Mouse (Mus musculus) pancreas, adult 10 weeks (tissue): ENCODE measurements around the gene Ap3b2. TPM values are rescaled to one million over a fixed set of nuclear protein-coding genes. Genes with fewer than 3 reads are reported as not detected.

Source experiments
- polyA plus RNA-seq: library from polyadenylated mRNA; stranded (reverse); fragments of 350-450 nt; fragmentation: Illumina TruSeq; extraction: RNeasy Lipid Tissue Mini Kit (QIAGEN cat#74804); gene quantifications from one replicate; pipeline ENCODE4 v1.2.3, GENCODE M21; 2015; ENCODE audit warnings: low read depth, low replicate concordance; ENCODE audit not compliant: insufficient read depth

The Ap3b2 gene
- polyA plus RNA-seq = 4.8 TPM

GRCm38 (mm10) chr7:81493331-81494021, at the start of gene Ap3b2:
Gene Ap3b2 (minus strand): TSS chr7:81493925.

GRCm38 (mm10) chr7:81498181-81498580, 4.5 kb upstream of the Ap3b2 start, which contains the start of gene BC048679:
Gene BC048679 (minus strand): TSS chr7:81498281.

DNA sequence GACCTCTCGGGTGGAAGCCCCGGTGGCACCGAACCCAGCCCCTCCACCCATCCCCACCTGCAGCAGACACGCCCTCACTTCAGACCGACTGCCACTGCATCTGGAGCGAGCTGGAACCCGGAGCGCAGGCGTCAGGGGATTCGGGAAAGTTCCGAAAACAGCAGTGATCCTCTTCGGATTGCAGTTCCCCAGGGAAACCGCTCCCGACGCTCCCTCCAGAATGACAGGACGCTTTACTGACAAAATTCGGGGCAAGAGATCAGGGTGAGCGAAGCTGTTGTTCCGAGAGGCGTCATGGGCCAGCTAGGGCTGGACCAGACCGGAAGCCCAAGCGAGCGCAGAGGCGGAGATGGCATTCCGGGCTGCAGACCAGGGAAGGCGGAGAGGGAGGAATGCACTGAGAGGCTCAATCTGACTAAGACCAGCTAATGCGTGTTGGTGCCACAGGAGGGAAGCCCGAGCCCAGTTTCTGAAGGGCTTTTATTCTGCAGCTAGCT, 38.5 kb downstream of the Ap3b2 start, which contains the start of gene Cpeb1:
Cpeb1 (minus strand) TSS at position 311 of the 497 bp plus-strand sequence.

Other genes starting within 250 kb of the Ap3b2 start
- 575 TPM for gene Rps17, start 148.7 kb downstream of the Ap3b2 start, polyA plus RNA-seq
- gene Cpeb1, start 38.5 kb downstream of the Ap3b2 start, polyA plus RNA-seq = 9.4 TPM
- gene BC048679, start 4.4 kb upstream of the Ap3b2 start, polyA plus RNA-seq = not detected
- not detected for gene Fsd2, start 73.0 kb upstream of the Ap3b2 start, polyA plus RNA-seq
- gene Whamm, start 77.3 kb upstream of the Ap3b2 start, polyA plus RNA-seq = 5.9 TPM
- 10.9 TPM for gene Homer2, start 213.6 kb upstream of the Ap3b2 start, polyA plus RNA-seq